Mouse (Mus musculus): ENCODE results near the gene Acat2.
A peak's percentile ranks its signal among the peaks of the same experiment; 100 is the strongest.

GRCm38 (mm10) chr17:12996345-12996744, 35.8 kb upstream of the Acat2 start:
- no peak for TF ChIP-seq POLR2A (IDR thresholded peaks at IDR 0.05; ENCODE audit: borderline replicate concordance, extremely low read depth, insufficient read depth, insufficient read length, poor library complexity, severe bottlenecking)
- TF ChIP-seq CTCF (IDR thresholded peaks at IDR 0.05; ENCODE audit: borderline replicate concordance, extremely low read depth, insufficient read depth, insufficient read length), result peak; percentile 58; the same call in 1 of the 2 replicates
